Mouse (Mus musculus): Measurements from ENCODE around the gene Cdk17.

The Cdk17 gene

DNA sequence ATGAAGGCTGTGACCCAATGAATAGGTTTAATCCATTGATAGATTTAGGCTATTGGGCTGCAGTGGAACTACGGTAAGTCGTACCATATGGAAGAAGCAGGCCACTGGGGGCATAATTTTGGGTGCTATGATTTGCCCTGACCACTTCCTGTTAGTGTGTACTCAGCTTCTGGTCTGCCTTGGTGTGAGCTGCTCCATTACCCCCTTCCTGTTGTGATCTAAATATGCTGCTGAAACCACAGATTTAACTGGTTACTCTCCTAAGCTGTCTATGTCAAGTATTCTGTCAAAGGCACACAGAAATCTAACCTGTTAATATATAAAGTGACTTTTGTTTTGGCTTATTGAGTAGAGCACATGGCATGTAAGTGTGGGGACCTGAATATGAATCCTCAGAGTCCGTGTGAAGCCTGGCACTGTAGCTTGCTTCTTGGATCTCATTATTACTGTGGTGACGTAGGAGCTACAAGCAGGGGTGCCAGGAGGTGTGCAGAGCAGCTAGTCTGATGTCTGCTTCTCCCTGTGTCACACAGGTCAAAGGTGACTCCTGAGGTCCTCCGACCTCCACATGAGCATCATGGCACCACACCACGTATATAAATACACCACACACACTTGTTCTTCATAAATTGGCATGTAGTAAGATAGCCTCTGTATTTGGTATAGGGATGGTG lies 10.6 kb downstream of the Cdk17 start:
- DNase-seq: no peak

DNA sequence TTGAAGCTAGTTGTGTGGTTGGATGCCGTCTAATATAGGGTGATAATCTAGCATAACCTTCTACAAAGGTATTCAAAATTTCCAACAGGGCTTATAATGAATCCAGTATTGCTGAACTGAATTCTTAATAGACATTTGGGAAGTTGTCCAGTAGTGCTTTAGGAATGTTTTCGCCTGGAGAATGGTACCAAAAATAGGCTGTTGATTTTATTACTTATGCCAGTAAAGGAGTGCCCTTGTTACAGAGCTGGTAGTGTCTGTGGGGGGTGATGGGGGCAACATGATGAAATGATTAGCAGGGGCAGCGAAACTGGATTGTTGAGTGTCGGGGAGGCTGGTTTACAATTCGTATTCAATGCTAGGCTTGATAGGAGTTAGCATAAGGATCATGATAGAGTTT lies 16.8 kb downstream of the Cdk17 start:
- no peak for DNase-seq

DNA sequence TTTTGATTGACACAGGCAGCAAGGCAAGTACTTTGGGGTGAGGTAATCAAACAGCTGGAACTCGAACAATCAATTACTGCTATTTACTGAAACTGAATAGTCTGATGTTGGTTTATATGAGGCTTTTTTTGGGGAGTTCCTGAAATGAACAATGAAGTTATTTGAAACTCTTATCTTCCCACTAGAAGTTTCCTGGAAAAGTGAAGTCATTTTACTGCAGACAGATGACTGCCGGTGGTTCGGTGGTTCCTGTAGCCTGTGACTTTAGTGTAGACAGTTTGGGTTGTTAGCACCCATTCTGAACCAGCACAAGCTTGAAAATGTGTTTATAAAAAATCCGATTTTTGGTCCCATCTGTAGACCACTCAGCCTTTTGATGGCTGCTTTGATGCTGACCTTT lies 17.2 kb downstream of the Cdk17 start:
- DNase-seq: no peak

DNA sequence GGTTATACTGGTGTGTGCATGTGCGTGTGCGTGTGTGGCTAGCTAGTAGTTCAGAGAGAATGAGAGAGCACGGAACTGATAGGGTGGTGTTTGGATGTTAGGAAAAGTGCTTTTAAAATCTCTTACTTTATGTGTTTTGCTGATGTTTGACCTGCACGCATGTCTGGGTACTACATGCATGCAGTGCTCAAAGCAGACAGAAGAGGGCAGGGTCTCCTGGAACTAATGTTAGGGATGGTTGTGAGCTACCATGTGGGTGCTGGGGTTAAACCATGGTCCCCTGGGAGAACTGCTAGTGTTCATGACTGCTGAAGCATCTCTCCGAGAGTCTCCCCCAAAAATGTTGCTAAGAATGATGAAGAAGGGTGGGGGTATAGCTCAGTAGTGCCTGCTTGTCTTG lies 18.0 kb downstream of the Cdk17 start:
- DNase-seq: no peak

DNA sequence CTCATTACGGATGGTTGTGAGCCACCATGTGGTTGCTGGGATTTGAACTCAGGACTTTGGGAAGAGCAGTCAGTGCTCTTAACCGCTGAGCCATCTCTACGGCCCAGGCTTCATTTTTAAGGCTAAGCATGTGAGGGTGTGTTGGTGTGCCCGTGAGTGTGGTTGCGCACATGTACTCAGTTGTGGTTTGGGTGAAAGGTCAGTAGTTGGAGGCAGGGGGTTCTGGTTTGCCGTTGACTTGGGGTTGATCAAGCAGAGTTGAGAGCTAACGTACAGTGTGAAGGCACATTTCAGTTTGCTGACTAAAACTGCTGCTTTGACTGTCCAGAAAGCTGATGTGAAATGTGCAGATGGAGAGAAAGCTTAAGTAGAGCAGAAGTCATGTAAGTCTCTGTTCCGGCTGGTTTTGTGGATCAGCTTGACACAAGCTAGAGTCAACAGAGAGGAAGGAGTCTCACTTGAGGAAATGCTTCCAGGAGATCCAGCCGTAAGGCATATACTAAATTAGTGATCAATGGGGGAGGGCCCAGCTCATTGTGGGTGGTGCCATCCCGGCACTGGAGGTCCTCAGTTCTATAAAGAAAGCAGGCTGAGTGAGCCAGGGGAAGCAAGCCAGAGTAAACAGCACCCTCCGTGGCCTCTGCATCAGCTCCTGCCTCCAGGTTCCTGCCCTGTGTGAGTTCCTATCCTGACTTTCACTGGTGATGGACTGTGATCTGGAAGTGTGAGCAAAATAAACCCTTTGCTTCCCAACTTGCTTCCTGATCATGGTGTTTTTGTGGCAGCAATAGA lies 19.2 kb downstream of the Cdk17 start:
- no peak for DNase-seq

DNA sequence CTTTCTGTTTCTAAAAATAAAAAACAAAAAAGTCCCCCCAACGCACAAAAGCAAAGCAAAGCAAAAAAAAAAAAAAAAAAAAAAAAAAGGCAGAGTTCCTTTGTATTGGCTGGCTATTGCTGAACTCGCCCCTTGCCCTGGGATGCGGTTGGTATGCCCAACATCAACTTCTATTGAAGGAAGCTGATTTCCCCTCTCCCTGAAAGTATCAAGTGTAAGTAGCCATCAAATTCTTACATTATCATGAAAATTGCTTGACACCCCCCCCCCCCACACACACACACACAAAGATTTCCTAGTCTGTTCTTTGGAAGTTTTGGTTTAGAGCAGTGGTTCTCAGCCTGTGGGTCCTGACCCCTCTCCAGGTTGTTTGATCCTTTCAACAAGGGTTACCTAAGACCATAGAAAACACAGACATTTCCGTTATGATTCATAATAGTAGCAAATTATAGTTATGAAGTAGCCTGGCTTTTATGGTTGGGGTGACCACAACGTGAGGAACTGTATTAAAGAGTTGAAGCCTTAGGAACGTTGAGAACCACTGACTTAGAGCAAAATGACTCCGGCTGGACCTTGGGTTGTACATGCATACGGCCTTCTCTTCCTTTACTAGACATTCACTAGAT lies 23.8 kb downstream of the Cdk17 start:
- no peak for DNase-seq

DNA sequence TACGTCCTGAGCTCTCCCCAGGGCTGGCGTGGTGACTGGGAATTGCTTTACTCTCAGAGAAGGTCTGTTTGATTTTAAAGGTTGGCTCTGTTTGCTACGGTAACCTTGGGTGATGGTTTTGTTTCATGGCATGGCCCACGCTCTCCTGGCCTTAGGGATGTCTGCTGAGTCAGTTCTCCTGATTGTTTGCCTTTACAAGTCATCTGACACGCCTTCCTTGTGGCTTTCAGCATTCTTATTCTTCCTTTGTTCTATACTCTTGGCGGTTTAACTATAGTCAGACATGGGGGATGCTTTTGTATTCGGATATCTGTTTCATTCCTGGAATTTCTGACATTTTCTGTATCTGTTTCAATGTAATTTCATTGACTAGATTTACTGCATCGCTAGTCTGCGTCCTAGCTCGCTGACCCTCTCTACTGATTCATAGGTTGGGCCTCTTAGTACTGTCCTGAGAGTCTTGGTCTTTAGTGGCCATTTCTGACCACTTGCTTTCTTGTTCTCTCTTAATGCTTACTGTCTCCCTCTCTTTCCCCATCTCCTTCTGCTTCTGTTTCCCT lies 27.8 kb downstream of the Cdk17 start:
- no peak for DNase-seq

DNA sequence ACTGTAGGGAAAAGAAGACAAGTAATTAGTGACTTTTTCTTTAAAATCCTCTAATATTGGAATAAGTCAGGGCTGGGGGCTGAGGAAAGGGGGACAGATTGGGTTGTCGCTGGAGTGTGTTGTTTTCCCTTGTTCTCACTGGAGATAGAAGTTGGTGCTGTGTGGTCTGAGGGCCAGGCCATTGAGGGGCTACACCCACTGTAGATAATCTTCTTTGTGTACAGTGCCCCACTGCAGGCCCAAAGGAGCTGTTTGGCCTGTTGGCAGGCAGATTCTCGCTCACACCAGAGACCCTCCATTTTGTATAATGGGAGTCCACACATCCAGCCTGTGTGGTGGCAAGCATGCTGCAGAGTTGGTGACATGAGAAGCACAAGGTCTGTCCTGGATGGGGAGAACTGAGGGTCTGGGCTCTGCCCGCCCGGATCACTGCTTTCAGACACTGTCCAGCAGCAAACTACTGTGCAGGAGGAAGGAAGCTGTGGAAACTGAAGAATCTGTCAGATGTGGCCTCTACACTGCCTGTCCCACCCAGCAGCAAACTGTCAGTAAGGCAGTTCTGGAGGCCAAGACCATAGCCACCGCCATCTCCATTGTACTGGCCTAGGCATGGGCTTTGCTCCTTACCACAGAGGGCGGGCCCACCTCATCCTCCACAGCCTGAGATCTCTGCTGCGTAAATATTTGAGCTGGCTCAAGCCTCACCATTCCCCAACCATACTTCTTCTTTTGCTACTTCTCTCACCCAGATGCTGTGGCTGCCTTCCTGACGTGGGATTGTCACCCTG lies 30.0 kb downstream of the Cdk17 start:
- DNase-seq: peak; percentile 22

DNA sequence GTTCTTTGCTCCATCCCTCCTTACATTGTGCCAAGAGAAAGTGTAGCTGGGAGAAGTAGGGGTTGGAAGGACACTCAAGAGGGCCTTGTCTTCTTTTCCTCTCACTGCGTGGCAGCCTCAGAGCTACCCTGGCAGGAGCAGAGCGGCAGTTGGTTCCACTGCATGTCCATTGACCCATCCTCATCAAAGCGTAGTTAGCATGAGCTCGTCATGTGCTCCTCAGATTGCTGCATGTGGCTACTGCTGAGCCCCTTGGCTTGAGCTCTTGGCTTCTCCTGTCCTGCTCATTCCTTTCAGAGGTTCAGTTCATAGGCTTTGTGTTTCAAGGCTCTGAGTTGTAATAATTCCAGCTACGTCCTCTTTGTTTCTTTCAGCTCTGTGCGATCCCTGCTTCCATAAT lies 36.4 kb downstream of the Cdk17 start:
- DNase-seq: no peak

DNA sequence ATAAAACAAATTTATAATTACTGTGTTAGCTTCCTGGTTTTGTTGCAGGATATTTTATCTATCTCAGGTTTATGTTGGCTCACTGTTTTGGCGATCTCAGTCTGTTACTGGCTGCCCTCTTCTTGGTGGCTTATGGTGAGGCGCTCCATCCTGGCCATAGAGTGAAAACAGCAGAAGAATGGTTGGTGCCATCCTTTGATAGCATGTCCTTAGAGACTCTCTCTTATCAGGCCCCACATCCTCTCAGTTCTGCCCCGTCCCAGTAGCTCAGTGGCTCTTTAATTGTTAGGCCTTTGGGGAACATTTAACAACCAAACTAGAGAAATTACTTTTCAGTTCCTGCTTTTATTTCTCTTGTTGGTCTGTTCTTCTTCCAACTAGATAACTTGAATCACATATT lies 38.3 kb downstream of the Cdk17 start:
- no peak for DNase-seq

DNA sequence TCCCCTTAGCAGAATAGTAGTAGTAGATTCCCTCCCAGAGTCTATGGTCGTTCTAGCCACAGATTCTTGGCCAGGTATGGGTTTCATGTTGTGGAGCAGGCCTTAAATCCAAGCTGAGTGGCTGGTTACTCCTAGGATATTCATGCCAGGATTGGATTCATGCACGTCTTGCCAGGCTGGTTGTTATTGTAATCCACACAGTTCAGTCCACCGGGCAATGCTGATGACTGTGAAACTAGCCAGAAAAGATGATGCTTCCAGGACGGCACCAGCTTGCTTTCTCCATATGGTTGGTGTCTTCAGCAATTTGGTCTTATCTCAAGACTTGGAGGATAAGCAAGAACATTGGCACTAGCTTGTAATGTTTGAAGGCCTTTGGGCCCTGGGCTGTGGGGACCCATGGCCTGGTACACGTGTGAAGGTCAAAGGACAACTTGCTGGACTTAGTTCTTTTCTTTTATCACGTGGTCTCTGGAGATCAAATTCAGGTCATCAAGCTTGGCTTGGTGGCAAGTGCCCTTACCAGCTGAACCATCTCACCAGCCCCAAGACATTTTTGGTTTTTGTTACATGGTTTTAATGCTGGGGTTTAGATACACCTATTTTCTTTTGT lies 41.3 kb downstream of the Cdk17 start:
- DNase-seq: no peak

DNA sequence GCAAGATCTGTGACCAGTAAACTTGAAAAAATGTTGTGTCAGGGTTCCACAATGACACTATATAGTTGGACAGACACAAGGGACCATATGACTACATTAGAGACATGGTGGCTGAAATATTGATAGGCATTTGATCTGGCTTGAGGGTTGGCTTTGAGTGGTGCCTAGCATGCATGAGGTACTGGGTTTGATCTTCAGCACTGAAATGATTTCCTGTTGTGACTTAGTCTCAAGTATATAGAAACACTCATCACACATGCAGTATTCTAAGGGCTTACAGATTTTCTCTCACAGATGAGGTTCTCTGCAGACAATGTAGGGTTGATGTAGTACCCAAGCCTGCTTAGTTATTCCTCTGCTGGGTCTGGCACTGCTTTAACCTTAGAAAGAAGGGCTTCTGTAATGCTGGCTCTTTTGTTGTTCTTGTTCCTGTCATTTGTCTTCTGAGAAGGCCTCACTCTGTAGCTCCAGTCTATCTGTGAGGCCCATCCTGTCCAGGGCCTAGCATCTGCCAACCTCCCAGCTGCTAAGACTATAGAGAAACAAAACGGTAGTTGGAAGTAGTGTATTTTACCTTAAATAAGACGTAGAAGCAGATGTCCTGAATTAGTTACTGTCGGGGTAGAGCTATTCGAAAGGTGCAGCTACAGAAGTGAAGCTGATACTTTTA lies 44.7 kb downstream of the Cdk17 start:
- no peak for DNase-seq

DNA sequence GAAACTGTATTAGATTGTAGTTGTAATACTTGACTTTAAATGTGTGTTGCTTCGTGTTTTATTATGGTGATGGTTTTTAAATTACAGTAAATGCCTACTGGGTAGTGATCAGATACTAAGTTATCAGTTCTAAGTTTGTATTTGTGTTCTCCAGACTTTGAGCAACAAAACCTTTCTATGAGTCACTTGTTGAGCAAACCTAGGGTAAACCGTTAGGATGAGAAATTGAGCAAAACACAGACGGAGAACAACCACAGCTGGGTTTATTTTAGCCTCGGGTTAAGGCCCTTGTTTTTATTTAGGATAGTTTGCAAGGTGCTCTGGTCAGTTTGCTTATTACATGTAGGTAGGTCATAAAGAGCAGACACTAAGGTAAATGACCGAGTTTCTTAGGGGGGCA lies 46.5 kb downstream of the Cdk17 start:
- DNase-seq: no peak

DNA sequence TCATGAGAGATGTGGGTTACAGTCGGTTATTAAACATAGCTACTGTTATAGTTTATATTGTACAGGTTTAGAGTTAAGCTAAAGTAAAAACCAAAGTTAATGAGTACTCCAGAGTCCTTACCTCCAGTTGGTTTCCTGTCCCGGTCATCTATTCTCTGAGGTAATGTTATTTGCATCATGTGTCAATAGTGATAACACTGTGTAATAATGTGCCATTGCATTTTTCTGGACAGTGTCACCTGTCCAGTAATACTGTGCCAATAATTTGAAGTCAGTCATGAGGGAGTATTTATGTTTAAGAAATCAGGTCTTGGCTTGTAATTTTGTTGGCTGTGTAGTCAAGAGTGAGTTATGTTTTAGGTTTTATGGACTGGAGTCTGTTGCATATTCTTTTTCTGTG lies 52.0 kb downstream of the Cdk17 start:
- DNase-seq: no peak

DNA sequence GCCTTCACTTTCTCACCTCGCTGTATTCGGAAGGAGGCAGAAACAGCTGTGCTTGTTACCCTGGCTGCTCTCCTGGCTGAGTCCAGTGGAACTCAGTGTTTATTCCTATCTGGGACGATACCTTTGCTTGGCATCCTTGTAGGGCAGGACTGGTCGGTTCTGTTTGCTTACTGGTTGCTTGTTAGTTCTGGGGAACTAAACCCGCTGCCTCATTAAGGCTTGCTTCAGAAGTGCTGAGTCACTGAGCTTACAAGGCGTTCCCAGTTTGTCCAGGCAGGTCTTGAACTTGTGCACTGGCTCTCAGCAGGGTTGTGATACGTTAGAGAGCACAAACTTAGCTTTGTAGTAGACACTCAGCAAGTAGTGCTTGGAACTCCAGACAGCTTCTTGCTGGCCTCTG lies 52.7 kb downstream of the Cdk17 start:
- no peak for DNase-seq

DNA sequence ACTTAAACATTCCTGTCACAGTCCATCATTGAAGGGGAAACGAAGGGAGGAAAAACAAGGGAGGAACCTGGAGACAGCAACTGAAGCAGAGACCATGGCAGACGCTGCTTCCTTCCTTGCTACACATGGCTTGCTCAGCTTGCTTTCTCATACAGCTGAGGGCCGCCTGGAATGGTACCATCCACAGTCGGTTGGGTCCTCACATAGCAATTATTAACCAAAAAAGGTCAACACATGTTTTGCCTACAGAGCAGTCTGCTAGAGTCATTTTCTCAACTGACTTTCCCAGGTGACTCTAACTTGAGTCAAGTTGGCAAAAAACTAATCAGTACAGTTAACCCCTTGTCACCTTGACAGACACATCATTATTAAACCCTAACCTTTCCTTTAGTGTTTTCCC lies 53.6 kb downstream of the Cdk17 start:
- DNase-seq: no peak

DNA sequence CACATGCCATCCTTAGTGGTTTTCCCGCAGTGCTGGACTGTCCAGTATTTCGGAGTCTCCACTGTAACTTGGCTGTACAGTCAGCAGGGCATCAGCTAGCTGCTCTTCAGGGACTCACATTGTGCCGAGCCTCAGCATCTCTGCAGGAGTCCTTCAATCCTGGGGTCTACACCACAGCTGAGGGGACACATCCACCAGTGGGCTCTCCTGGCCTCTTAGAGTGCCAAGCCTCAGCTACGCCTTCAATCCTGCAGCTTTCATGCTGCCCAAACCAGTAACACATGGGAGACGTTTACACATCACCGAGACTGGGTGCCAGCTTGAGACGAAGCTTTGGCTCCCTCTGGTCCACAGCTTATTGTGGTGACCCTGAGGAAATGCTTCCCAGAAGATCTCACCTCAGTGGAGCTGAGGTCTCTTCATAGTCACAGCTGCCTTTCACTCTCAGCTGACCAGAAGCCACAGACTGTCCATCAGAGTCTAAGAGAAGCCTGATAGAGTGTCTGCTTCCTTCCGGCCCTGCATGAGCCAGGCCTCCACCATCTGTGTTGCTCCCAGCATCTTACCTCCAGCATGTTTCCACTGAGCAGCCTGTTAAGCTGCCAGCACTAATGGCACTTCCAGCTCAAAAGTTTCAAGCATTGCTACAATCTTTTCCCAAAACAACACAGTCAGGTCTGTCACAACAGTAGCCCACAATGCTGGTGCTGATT lies 54.5 kb downstream of the Cdk17 start:
- no peak for DNase-seq

DNA sequence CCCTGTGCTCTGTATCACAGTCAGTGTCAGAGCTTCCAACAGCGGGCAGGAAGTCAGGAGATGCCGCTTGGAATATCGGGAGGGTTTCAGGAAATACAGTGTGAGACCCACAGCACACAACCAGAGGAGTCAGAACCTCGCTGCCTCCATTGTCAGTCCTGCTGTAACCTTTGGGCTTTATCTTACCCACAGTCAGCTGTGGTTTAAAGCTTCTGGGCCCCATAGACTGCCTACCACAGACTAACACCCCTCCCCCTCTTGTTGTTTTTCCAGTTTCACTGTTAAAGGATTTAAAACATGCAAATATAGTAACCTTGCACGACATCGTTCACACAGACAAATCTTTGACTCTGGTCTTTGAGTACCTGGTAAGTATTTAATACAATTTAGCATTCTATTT lies 65.1 kb downstream of the Cdk17 start:
- DNase-seq: no peak

DNA sequence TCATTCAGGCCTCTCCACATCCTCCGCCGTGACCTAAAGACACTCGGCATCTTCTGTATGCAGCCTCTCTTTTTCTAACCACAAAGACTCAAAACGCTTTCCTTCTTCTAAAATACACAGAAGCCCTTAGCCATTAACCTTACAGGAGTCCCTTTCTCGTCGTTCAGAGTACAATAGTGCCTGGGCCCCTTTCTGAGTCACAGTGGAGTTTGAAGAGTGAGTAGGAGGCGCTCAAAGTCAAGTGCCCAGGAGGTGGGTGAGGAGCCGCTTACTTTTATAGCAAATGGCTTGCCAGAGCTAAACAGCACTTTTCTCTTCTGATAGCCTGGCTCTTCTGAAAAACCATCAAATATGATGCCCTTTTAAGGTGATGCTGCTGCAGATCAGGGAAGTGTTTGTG lies 67.2 kb downstream of the Cdk17 start:
- no peak for DNase-seq

DNA sequence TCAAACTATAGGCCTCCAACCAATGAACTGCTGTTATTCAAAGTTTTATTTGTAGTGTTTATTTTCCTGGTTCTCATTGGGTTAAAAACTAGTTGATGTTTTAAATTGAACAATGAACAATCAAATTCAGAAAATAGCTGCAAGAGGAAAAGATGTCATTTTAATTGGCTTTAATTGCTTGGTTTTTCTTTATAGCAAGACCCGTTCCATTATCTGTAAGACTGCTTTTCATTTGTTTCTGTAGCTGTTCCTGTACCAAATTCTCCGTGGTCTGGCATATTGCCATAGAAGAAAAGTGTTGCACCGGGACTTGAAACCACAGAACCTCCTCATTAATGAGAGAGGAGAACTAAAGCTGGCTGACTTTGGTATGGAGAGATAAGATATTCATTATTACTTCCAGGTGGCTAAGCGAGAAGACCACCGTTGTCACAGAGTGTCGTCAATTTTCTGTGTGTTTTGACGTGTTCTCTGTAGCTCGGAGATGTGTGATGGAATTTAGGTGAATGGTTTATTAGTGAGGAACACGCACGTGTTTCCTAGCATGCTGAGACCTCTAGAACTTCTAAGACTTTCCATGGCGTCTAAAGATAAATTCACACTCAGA lies 67.8 kb downstream of the Cdk17 start:
- no peak for DNase-seq

DNA sequence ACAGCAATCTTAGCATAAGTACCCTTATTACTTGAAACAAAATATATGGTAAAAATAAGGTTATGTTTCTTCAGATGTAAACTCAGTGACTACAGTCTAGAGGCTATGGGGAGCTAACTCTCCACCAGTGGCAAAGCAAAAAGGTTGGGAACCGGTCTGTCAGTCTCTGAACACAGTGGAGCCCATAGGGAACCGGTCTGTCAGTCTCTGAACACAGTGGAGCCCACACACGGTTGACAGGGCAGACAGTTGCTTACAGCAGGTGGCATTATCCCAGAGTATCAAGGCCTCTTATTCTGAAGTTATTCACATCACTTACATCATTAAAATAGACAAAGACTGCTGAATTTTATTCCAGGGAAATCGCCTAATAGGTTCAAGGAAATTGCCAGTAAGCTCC lies 70.8 kb downstream of the Cdk17 start:
- DNase-seq: no peak
